17 mouse cellular contexts compared by ENCODE assay signal in the genomic region with DNA sequence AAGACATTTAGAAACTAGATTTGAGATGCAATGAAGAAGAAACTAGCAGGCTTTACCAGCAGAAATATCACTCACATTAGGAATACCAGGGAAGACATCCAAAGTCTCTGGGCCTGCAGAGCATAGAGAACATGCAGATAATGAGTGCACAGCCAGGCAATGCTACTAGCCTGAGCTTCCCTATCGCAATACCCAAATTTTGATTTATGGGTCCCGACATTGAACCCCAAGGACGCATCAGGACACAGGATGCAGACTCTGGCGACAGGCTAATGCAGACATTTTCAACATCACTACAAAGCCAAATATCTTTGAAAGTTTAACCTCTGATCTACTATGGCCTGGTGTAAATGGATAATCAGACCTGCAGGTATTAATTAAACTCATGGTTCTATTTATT.
"Had no signal": no experiment of that assay in that cellular context is flagged by ENCODE, and none has a peak within 500 bp of the region (broad histone marks: within the 10 kb centered on the region; RNA-seq: fewer than 3 reads in every experiment).

No protein-coding gene starts in this region.

- H3K36me3 ChIP-seq: lung, embryonic 15.5 days; midbrain, embryonic 13.5 days; midbrain, embryonic 15.5 days; neural tube, embryonic 12.5 days; stomach, embryonic 15.5 days had no signal

- H3K4me1 ChIP-seq: lung, embryonic 15.5 days; midbrain, embryonic 13.5 days; midbrain, embryonic 15.5 days; stomach, embryonic 15.5 days had no signal

- H3K9me3 ChIP-seq: lung, embryonic 15.5 days; megakaryocyte, embryonic 14.5 days; midbrain, embryonic 13.5 days; midbrain, embryonic 15.5 days; neural tube, embryonic 12.5 days; stomach, embryonic 15.5 days had no signal

- H3K9ac ChIP-seq: lung, embryonic 15.5 days; midbrain, embryonic 13.5 days; midbrain, embryonic 15.5 days; neural tube, embryonic 12.5 days; stomach, embryonic 15.5 days had no signal

- H3K27me3 ChIP-seq: lung, embryonic 15.5 days; megakaryocyte, embryonic 14.5 days; midbrain, embryonic 13.5 days; midbrain, embryonic 15.5 days; neural tube, embryonic 12.5 days; stomach, embryonic 15.5 days had no signal

- ATAC-seq: lung, postnatal 0 days; midbrain, embryonic 13.5 days; midbrain, embryonic 15.5 days had no signal

- H3K4me2 ChIP-seq: lung, embryonic 15.5 days; midbrain, embryonic 11.5 days; midbrain, embryonic 13.5 days; midbrain, embryonic 15.5 days; neural tube, embryonic 12.5 days; stomach, embryonic 15.5 days had no signal

- H3K27ac ChIP-seq: lung, embryonic 15.5 days; macrophage; midbrain, embryonic 13.5 days; midbrain, embryonic 15.5 days; neural tube, embryonic 12.5 days; stomach, embryonic 15.5 days; stomach, postnatal 0 days had no signal

- H3K4me3 ChIP-seq: lung, embryonic 15.5 days; megakaryocyte, embryonic 14.5 days; midbrain, embryonic 13.5 days; midbrain, embryonic 15.5 days; neural tube, embryonic 12.5 days; stomach, embryonic 15.5 days had no signal

- DNase-seq: lung, adult 2 months; lung, postnatal 14 days; lung, postnatal 36 days; right cerebral cortex, postnatal 14 days; thymus, adult 2 months; thymus, postnatal 25 days; thymus, postnatal 4 days had no signal
